Mouse (Mus musculus) CH12.LX (cell line): ENCODE data around the gene Arhgap31. TPM values are rescaled to one million over a fixed set of nuclear protein-coding genes. Genes with fewer than 3 reads are reported as not detected.

ENCODE experiments used
- DNase-seq: peaks from one replicate; pipeline ENCODE4 v3.0.0-alpha.2; 2013; ENCODE audit errors: extremely low read depth
- H3K27ac ChIP-seq: 2 replicates; pipeline ENCODE4 v1.5.1; 2012; ENCODE audit warnings: low read depth, mild to moderate bottlenecking, control low read depth, moderate library complexity; ENCODE audit not compliant: insufficient read depth
- H3K27me3 ChIP-seq: replicated peaks from 2 replicates; pipeline ENCODE3; 2012; ENCODE audit warnings: inconsistent platforms
- H3K36me3 ChIP-seq, 2 experiments: replicated peaks in 1 of 2; 2 replicates each; pipeline versions ENCODE3 to v1.6.1; 2012; ENCODE audit warnings: inconsistent platforms in 1 of 2, low read length in 1 of 2, mild to moderate bottlenecking in 1 of 2, mixed read lengths in 1 of 2, moderate library complexity in 1 of 2; ENCODE audit not compliant: control insufficient read depth in 1 of 2, insufficient read depth in 1 of 2
- H3K4me1 ChIP-seq, 2 experiments: 2 replicates each; pipeline ENCODE4 v1.6.1; 2012; ENCODE audit warnings: inconsistent platforms in 1 of 2, moderate library complexity in 1 of 2; ENCODE audit not compliant: insufficient read depth in 2 of 2, control insufficient read depth in 1 of 2
- H3K4me2 ChIP-seq: 2 replicates; pipeline ENCODE4 v1.6.1; 2012; ENCODE audit warnings: low read depth, mild to moderate bottlenecking, control low read depth; ENCODE audit not compliant: poor library complexity, insufficient read depth, severe bottlenecking
- H3K4me3 ChIP-seq, 3 experiments: fragments of 150-350 bp in 1 of 3; sonication (generic) in 1 of 3; replicated peaks in 1 of 3; 2 replicates each; pipeline versions ENCODE3 to v1.5.1; 2011 to 2012; ENCODE audit warnings: low read depth in 2 of 3, low read length in 2 of 3, mild to moderate bottlenecking in 2 of 3, moderate library complexity in 2 of 3, control low read depth in 1 of 3, improper control_type of control experiment in 1 of 3, inconsistent platforms in 1 of 3, mixed read lengths in 1 of 3; ENCODE audit not compliant: poor library complexity in 1 of 3
- H3K79me2 ChIP-seq: replicated peaks from 2 replicates; pipeline ENCODE4 v1.6.1; 2012; ENCODE audit warnings: mild to moderate bottlenecking, moderate library complexity; ENCODE audit not compliant: control insufficient read depth, poor library complexity, insufficient read depth, severe bottlenecking; ENCODE audit errors: extremely low read depth
- H3K9ac ChIP-seq: 2 replicates; pipeline ENCODE4 v1.6.1; 2012; ENCODE audit warnings: low read depth, mild to moderate bottlenecking, control low read depth, moderate library complexity; ENCODE audit not compliant: insufficient read depth
- H3K9me3 ChIP-seq: replicated peaks from 2 replicates; pipeline ENCODE3; 2012; ENCODE audit warnings: low read length, inconsistent platforms, mixed read lengths
- BHLHE40 ChIP-seq: IDR thresholded peaks from 2 replicates; pipeline ENCODE4 v1.6.1; 2011; ENCODE audit warnings: mild to moderate bottlenecking, low read depth, low read length, improper control_type of control experiment
- CHD1 ChIP-seq: IDR thresholded peaks from 2 replicates; pipeline ENCODE4 v1.6.1; 2012; ENCODE audit warnings: low read depth, low read length, improper control_type of control experiment, inconsistent platforms
- ELF1 ChIP-seq: IDR thresholded peaks from 2 replicates; pipeline ENCODE4 v1.6.1; 2014; ENCODE audit warnings: low read depth, mild to moderate bottlenecking, inconsistent platforms, low read length, improper control_type of control experiment
- ETS1 ChIP-seq: conservative IDR thresholded peaks from 2 replicates; pipeline ENCODE4 v1.6.1; 2012; ENCODE audit warnings: low read depth, mild to moderate bottlenecking, inconsistent platforms, low read length, improper control_type of control experiment, moderate library complexity
- GABPA ChIP-seq: IDR thresholded peaks from 2 replicates; pipeline ENCODE4 v1.6.1; 2012; ENCODE audit warnings: low read depth, low read length, improper control_type of control experiment, inconsistent platforms; ENCODE audit not compliant: insufficient replicate concordance
- IRF4 ChIP-seq: IDR thresholded peaks from 2 replicates; pipeline ENCODE4 v1.6.1; 2014; ENCODE audit warnings: low read depth, mild to moderate bottlenecking, inconsistent platforms, low read length, improper control_type of control experiment
- MAZ ChIP-seq: IDR thresholded peaks from 2 replicates; pipeline ENCODE4 v1.6.1; 2012; ENCODE audit warnings: low read depth, mild to moderate bottlenecking, inconsistent platforms, low read length, improper control_type of control experiment, moderate library complexity
- MEF2A ChIP-seq: IDR thresholded peaks from 2 replicates; pipeline ENCODE4 v1.6.1; 2014; ENCODE audit warnings: low read depth, mild to moderate bottlenecking, inconsistent platforms, low read length, improper control_type of control experiment, borderline replicate concordance
- MXI1 ChIP-seq: IDR thresholded peaks from 2 replicates; pipeline ENCODE4 v1.6.1; 2011; ENCODE audit warnings: mild to moderate bottlenecking, low read depth, low read length, improper control_type of control experiment
- MYC ChIP-seq: IDR thresholded peaks from 2 replicates; pipeline ENCODE4 v1.6.1; 2011; ENCODE audit warnings: low read depth, mild to moderate bottlenecking, improper control_type of control experiment, low read length
- SIN3A ChIP-seq: IDR thresholded peaks from 2 replicates; pipeline ENCODE4 v1.6.1; 2012; ENCODE audit warnings: low read length, improper control_type of control experiment, inconsistent platforms
- TCF12 ChIP-seq: IDR thresholded peaks from 2 replicates; pipeline ENCODE4 v1.6.1; 2014; ENCODE audit warnings: low read depth, mild to moderate bottlenecking, inconsistent platforms, low read length, improper control_type of control experiment
- UBTF ChIP-seq: IDR thresholded peaks from 2 replicates; pipeline ENCODE4 v1.6.1; 2012; ENCODE audit warnings: low read depth, mild to moderate bottlenecking, inconsistent platforms, low read length, improper control_type of control experiment, moderate library complexity
- dilution Hi-C: fragments of 300-500 bp; cut with MboI; formaldehyde crosslinking; loops from 2 replicates; pipeline ENCODE4 v1.14.3; 2020; ENCODE audit warnings: low sequenced_read_pairs; ENCODE audit not compliant: extremely low pct_unique_long_range_greater_than_20kb, extremely low pct_ligation_motif_present
- in situ Hi-C: fragments of 300-500 bp; cut with MboI; formaldehyde crosslinking; loops from 3 replicates; pipeline ENCODE4 v1.14.3; 2019; ENCODE audit warnings: low sequenced_read_pairs, low pct_ligation_motif_present, low pct_unique_long_range_greater_than_20kb, mixed read lengths
- polyA plus RNA-seq: library from polyadenylated mRNA; unstranded; fragments of >175 nt; gene quantifications from 2 replicates; pipeline ENCODE4 v1.2.1, GENCODE M21; 2012; ENCODE audit warnings: low read depth; ENCODE audit not compliant: insufficient read length
- total RNA-seq, 2 experiments: library from RNA; depleted of rRNA; stranded (reverse); fragments of 300-350 nt in 1 of 2; fragments of >200 nt in 1 of 2; gene quantifications; 2 replicates each; pipeline ENCODE4 v1.2.3; 2012 to 2014

The Arhgap31 gene
- 1.1 and 2.0 TPM in 2 replicates for total RNA-seq (2012; rRNA removed)
- 0.05 and 0.15 TPM in 2 replicates for total RNA-seq (2014; rRNA removed)
- 0.61 and 0.76 TPM in 2 replicates for polyA plus RNA-seq

DNA sequence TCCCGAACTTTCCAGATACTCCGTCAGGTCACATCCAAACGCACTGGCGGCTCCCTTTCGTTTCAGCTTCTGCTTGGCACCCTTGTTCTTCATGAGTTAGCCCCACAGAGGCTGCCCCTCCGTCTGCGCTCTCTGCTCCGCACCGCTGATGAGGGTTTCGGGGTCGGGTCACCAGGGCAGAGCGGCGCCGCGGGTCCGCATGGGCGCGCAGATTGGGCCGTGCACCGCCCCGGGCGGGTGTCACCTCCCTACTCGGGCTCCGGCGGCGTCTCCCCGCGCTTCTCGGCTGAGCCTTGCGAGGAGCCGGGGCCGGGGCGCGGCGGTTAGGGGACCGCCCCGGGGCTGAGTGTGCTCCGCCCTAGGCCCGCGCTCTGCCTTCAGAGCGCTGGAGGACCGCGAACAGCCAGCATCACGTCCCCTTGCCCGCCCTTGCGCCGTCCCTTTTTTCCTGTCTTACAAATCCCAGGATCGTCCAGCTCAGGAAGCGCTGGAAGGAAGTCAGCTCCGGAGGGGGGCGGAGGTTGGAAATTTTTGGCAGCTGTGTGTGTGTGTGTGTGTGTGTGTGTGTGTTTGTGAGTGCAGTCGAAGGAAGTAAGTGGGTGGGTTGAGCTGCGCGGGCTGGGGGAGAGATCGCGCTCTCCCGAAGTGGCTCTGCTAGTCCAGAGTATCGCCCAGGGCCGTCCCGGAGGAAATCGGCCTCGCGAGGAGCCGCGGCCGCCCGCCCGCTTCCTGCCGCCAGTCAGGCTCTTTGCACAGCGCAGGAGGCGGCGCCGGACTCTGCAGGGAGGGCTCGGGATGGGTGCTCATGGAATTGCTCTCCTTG lies at the start of gene Arhgap31:
Gene Arhgap31 (minus strand): TSS at position 694 of the 823 bp plus-strand sequence.
- no peaks in the 10 kb centered on the region for H3K36me3 ChIP-seq
- TF ChIP-seq IRF4 (0 out of 2 replicates have a peak, but pooled peaks have one; percentile 21), UBTF (peak; percentile 99), MXI1 (peak; percentile 26; the same call in 1 of the 2 replicates), GABPA (no peak), SIN3A (peak; percentile 29; the same call in 1 of the 2 replicates), ELF1 (no peak), BHLHE40 (0 out of 2 replicates have a peak, but pooled peaks have one; percentile 20), ETS1 (no peak), CHD1 (no peak), MEF2A (no peak)
- TF ChIP-seq, all 38 proteins: peak for 5
- DNase-seq: peak; percentile 37
- in situ Hi-C loops (loop anchor here (25.0 kb wide), 1 partner anchor 375 kb away; the partner anchor contains the start of genes Cox17, Gm21987 and Maats1), dilution Hi-C loops (no loop called here)
- Histone ChIP-seq H3K9ac (peak within 1 kb of the TSS; percentile 46), H3K27me3 (peaks cover 23% of the 10 kb centered on the region), H3K9me3 (peaks cover 9% of the 10 kb centered on the region), H3K27ac (no peak within 1 kb of the TSS), H3K79me2 (no peaks in the 10 kb centered on the region), H3K4me2 (peak within 1 kb of the TSS; percentile 83), H3K4me1 (peaks cover 19 to 49% of the 10 kb centered on the region in 2 experiments), H3K4me3 (peak within 1 kb of the TSS; percentile 20 to 64 (median 49))

DNA sequence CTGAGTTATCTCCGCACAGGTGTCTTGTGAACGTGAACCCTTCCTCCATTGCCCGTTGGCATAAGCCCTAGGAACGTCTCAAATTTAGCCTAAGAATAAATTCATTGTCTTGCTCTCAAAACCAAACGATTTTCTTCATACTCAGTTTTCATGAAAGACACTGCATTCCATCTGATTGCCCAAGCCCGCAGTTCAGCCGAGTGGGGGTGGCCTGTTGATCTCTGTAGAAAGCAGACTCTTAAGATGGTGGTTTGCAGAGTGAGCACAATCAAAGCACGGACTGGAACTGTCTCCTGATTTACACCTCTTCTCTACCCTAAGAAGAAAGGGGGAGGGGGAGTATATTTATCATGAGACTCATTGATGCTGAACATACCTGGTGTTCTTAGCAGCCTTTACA lies 49.3 kb upstream of the Arhgap31 start:
- H3K4me3 ChIP-seq: no peak overlapping the region
- no peak overlapping the region for H3K9ac ChIP-seq
- in situ Hi-C loops: no loop called here
- H3K9me3 ChIP-seq: no peaks in the 10 kb centered on the region
- no peak overlapping the region for H3K4me2 ChIP-seq
- no peak for DNase-seq
- H3K4me1 ChIP-seq: peaks cover 5 to 21% of the 10 kb centered on the region in 2 experiments
- no peaks in the 10 kb centered on the region for H3K36me3 ChIP-seq
- no peaks in the 10 kb centered on the region for H3K79me2 ChIP-seq
- TF ChIP-seq TCF12: no peak
- no peak for TF ChIP-seq MYC
- TF ChIP-seq MAZ: no peak
- no peaks in the 10 kb centered on the region for H3K27me3 ChIP-seq
- no peak overlapping the region for H3K27ac ChIP-seq
- dilution Hi-C loops: no loop called here
